Mouse (Mus musculus) neural tube, embryonic 14.5 days (tissue): ENCODE data around the gene Gm37240. TPM values are rescaled to one million over a fixed set of nuclear protein-coding genes. Genes with fewer than 3 reads are reported as not detected.

ENCODE experiments used
- ATAC-seq: fragments of 200-750 bp; cut with Nextera tagmentation; 2 replicates; pipeline ENCODE4 v1.8.0; 2017; ENCODE audit warnings: low read depth, mild to moderate bottlenecking, moderate TSS enrichment, moderate library complexity
- H3K27ac ChIP-seq: fragments of 300-500 bp; sonication (generic); 2 replicates; pipeline ENCODE4 v1.5.1; 2014; ENCODE audit warnings: low read depth, mild to moderate bottlenecking, control low read depth, low read length, moderate library complexity, mixed read lengths
- H3K27me3 ChIP-seq: fragments of 300-500 bp; sonication (generic); 2 replicates; pipeline ENCODE4 v1.6.1; 2014; ENCODE audit warnings: low read length; ENCODE audit not compliant: control insufficient read depth, insufficient read depth
- H3K36me3 ChIP-seq: fragments of 300-500 bp; sonication (generic); 2 replicates; pipeline ENCODE4 v1.6.1; 2014; ENCODE audit warnings: low read length, mixed read lengths; ENCODE audit not compliant: control insufficient read depth, insufficient read depth
- H3K4me1 ChIP-seq: fragments of 300-500 bp; sonication (generic); 2 replicates; pipeline ENCODE4 v1.6.1; 2014; ENCODE audit warnings: low read length; ENCODE audit not compliant: control insufficient read depth, insufficient read depth
- H3K4me2 ChIP-seq: fragments of 300-500 bp; sonication (generic); 2 replicates; pipeline ENCODE4 v1.6.1; 2014; ENCODE audit warnings: mild to moderate bottlenecking, low read depth, low read length, control low read depth
- H3K4me3 ChIP-seq: fragments of 300-500 bp; sonication (generic); 2 replicates; pipeline ENCODE4 v1.5.1; 2014; ENCODE audit warnings: low read depth, low read length, control low read depth, mixed read lengths
- H3K9ac ChIP-seq: fragments of 300-500 bp; sonication (generic); replicated peaks from 2 replicates; pipeline ENCODE4 v1.6.1; 2014; ENCODE audit warnings: low read depth, mild to moderate bottlenecking, control low read depth, low read length, mixed read lengths
- H3K9me3 ChIP-seq: fragments of 300-500 bp; sonication (generic); 2 replicates; pipeline ENCODE4 v1.6.1; 2016; ENCODE audit warnings: low read length; ENCODE audit not compliant: control insufficient read depth
- WGBS: fragments of 180-500 bp; shearing (Covaris S2); extraction: QIAGEN DNeasy Blood & Tissue Kit; methylation state at CpG from one replicate; pipeline ENCODE4 v1.1.7; 2014; 5-methylcytosine and 5-hydroxymethylcytosine counted together
- polyA plus RNA-seq: library from polyadenylated mRNA; unstranded; fragments of >200 nt; fragmentation: Nextera tagmentation; extraction: Ambion mirVana; gene quantifications from 2 replicates; pipeline ENCODE4 v1.2.1, GENCODE M21; 2014

Gm37240 gene
- polyA plus RNA-seq, 1 experiment from 2014 or later = not detected

- Histone ChIP-seq H3K36me3 (no peaks in the 10 kb centered on the region), H3K27me3 (no peaks in the 10 kb centered on the region), H3K4me1 (no peaks in the 10 kb centered on the region), H3K4me3 (no peak overlapping the region), H3K27ac (no peak overlapping the region), H3K9ac (no peak overlapping the region), H3K4me2 (no peak overlapping the region), H3K9me3 (no peaks in the 10 kb centered on the region)
- WGBS = 70% methylated on average over 3 of the region's 3 CpGs
- no peak for ATAC-seq
Observed at GRCm38 (mm10) chr3:85500096-85500495, 387.2 kb downstream of the Gm37240 start.

- Histone ChIP-seq H3K4me3 (no peak overlapping the region), H3K4me2 (no peak overlapping the region), H3K9me3 (no peaks in the 10 kb centered on the region), H3K27me3 (no peaks in the 10 kb centered on the region), H3K4me1 (no peaks in the 10 kb centered on the region), H3K27ac (no peak overlapping the region), H3K36me3 (no peaks in the 10 kb centered on the region), H3K9ac (no peak overlapping the region)
- WGBS = 39% methylated on average over 4 of the region's 4 CpGs
- ATAC-seq = no peak
Observed at GRCm38 (mm10) chr3:85496146-85496545, 391.2 kb downstream of the Gm37240 start.

- H3K27me3 ChIP-seq = no peaks in the 10 kb centered on the region
Observed at GRCm38 (mm10) chr3:85493796-85494195, 393.5 kb downstream of the Gm37240 start.

GRCm38 (mm10) chr3:85490204-85490603 is 397.1 kb downstream of the Gm37240 start:
- 96% methylated on average over 3 of the region's 3 CpGs for WGBS
- no peaks in the 10 kb centered on the region for H3K4me1 ChIP-seq
- no peak for ATAC-seq

More at GRCm38 (mm10) chr3:85493796-85494195, 393.5 kb downstream of the Gm37240 start:
- Histone ChIP-seq H3K36me3 (no peaks in the 10 kb centered on the region), H3K4me1 (no peaks in the 10 kb centered on the region), H3K27ac (no peak overlapping the region), H3K4me2 (no peak overlapping the region), H3K4me3 (no peak overlapping the region), H3K9ac (no peak overlapping the region), H3K9me3 (no peaks in the 10 kb centered on the region)
- no peak for ATAC-seq
- WGBS = 81% methylated on average over 8 of the region's 8 CpGs

GRCm38 (mm10) chr3:85487379-85487778 is 399.9 kb downstream of the Gm37240 start:
- no peak for ATAC-seq
- Histone ChIP-seq H3K27ac (no peak overlapping the region), H3K36me3 (no peaks in the 10 kb centered on the region), H3K4me2 (no peak overlapping the region), H3K4me1 (no peaks in the 10 kb centered on the region), H3K9ac (no peak overlapping the region), H3K27me3 (no peaks in the 10 kb centered on the region), H3K4me3 (no peak overlapping the region), H3K9me3 (no peaks in the 10 kb centered on the region)
- 76% methylated on average over 6 of the region's 6 CpGs for WGBS

More at GRCm38 (mm10) chr3:85490204-85490603, 397.1 kb downstream of the Gm37240 start:
- Histone ChIP-seq H3K9ac (no peak overlapping the region), H3K9me3 (no peaks in the 10 kb centered on the region), H3K36me3 (no peaks in the 10 kb centered on the region), H3K27ac (no peak overlapping the region), H3K4me2 (no peak overlapping the region), H3K27me3 (no peaks in the 10 kb centered on the region), H3K4me3 (no peak overlapping the region)

GRCm38 (mm10) chr3:85485536-85486190 is 401.7 kb downstream of the Gm37240 start:
- Histone ChIP-seq H3K4me2 (no peak overlapping the region), H3K9me3 (no peaks in the 10 kb centered on the region), H3K27ac (no peak overlapping the region), H3K4me3 (no peak overlapping the region), H3K27me3 (no peaks in the 10 kb centered on the region), H3K4me1 (no peaks in the 10 kb centered on the region), H3K9ac (no peak overlapping the region), H3K36me3 (no peaks in the 10 kb centered on the region)
- WGBS = 70% methylated on average over 3 of the region's 3 CpGs
- no peak for ATAC-seq

- H3K4me2 ChIP-seq = no peak overlapping the region
- WGBS = 53% methylated on average over 5 of the region's 5 CpGs
- no peaks in the 10 kb centered on the region for H3K9me3 ChIP-seq
- no peak for ATAC-seq
- no peak overlapping the region for H3K27ac ChIP-seq
- no peaks in the 10 kb centered on the region for H3K36me3 ChIP-seq
- no peak overlapping the region for H3K9ac ChIP-seq
- H3K4me1 ChIP-seq = no peaks in the 10 kb centered on the region
- H3K4me3 ChIP-seq = no peak overlapping the region
- no peaks in the 10 kb centered on the region for H3K27me3 ChIP-seq
Observed at GRCm38 (mm10) chr3:85482636-85483035, 404.7 kb downstream of the Gm37240 start.

- no peaks in the 10 kb centered on the region for H3K9me3 ChIP-seq
- no peak overlapping the region for H3K4me2 ChIP-seq
- WGBS = 95% methylated on average over 1 of the region's 1 CpGs
- no peaks in the 10 kb centered on the region for H3K4me1 ChIP-seq
- no peak for ATAC-seq
- H3K27ac ChIP-seq = no peak overlapping the region
- H3K36me3 ChIP-seq = no peaks in the 10 kb centered on the region
- no peak overlapping the region for H3K9ac ChIP-seq
- no peaks in the 10 kb centered on the region for H3K27me3 ChIP-seq
- no peak overlapping the region for H3K4me3 ChIP-seq
Observed at GRCm38 (mm10) chr3:85480638-85481037, 406.7 kb downstream of the Gm37240 start.

- Histone ChIP-seq H3K4me2 (no peak overlapping the region), H3K4me3 (no peak overlapping the region), H3K36me3 (no peaks in the 10 kb centered on the region), H3K9ac (no peak overlapping the region), H3K27ac (no peak overlapping the region), H3K4me1 (no peaks in the 10 kb centered on the region), H3K9me3 (no peaks in the 10 kb centered on the region), H3K27me3 (no peaks in the 10 kb centered on the region)
- ATAC-seq = no peak
- WGBS = 89% methylated on average over 8 of the region's 8 CpGs
Observed at GRCm38 (mm10) chr3:85478731-85479130, 408.6 kb downstream of the Gm37240 start.
